Comparison of ENCODE assay signal across 20 mouse cellular contexts in the genomic region with DNA sequence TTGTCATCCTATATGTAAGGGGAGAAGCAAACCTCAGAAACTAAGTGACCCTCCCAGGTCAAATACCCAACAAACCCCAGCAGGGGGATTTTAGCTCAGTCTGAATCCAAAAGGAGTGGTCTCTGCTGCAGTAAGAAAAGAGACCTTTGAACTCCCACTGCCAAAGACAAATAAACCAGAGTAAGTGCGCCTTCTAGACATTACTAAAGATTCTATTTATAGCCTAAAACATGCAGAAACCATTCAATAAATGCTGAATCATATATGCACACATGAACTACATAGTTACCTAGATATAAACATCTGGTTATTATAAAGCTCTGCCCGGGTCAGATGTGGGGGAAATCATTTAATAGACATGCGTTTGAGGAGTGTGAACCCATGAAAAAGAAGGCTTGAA.
A peak's percentile ranks its signal among the peaks of the same experiment; 100 is the strongest.
DNase-seq lines count a peak whose midpoint lies in the region; ATAC-seq and TF ChIP-seq lines count a peak whose summit lies in the region.
"Had no signal": no experiment of that assay in that cellular context is flagged by ENCODE, and none has a peak within 500 bp of the region (broad histone marks: within the 10 kb centered on the region; RNA-seq: fewer than 3 reads in every experiment).

No protein-coding gene starts in this region.

- no peak overlapping the region for H3K4me2 ChIP-seq in heart, embryonic 11.5 days
- H3K4me2 ChIP-seq in heart, postnatal 0 days (ENCODE audit: low read depth, low read length): no peak overlapping the region
- H3K4me2 ChIP-seq in intestine, embryonic 15.5 days (replicated peaks): no peak overlapping the region
- H3K4me2 ChIP-seq in myocyte (ENCODE audit: low read depth): peak overlapping the region; percentile 20
- H3K4me2 ChIP-seq: embryonic facial prominence, embryonic 15.5 days; forebrain, embryonic 15.5 days; hindbrain, embryonic 15.5 days had no signal

- no peaks in the 10 kb centered on the region for H3K9me3 ChIP-seq in heart, embryonic 10.5 days
- H3K9me3 ChIP-seq in heart, embryonic 11.5 days (replicated peaks; ENCODE audit: control insufficient read depth, low read length): no peaks in the 10 kb centered on the region
- no peaks in the 10 kb centered on the region for H3K9me3 ChIP-seq in heart, postnatal 0 days (replicated peaks; ENCODE audit: control insufficient read depth, low read length)
- H3K9me3 ChIP-seq in intestine, embryonic 15.5 days: no peaks in the 10 kb centered on the region
- H3K9me3 ChIP-seq: embryonic facial prominence, embryonic 15.5 days; forebrain, embryonic 15.5 days; hindbrain, embryonic 15.5 days had no signal

- ATAC-seq in heart, embryonic 11.5 days (replicated peaks; ENCODE audit: insufficient number of reproducible peaks, low FRiP score, low TSS enrichment): no peak
- ATAC-seq in heart, postnatal 0 days (ENCODE audit: insufficient read depth, low read depth): no peak
- ATAC-seq in intestine, embryonic 15.5 days: peak; percentile 72; the same call in 1 of the 2 replicates
- ATAC-seq in activated CD4-positive, CD25-positive, alpha-beta regulatory T cell, adult 4 months: no peak
- ATAC-seq: forebrain, embryonic 15.5 days; Patski had no signal

- no peak overlapping the region for H3K4me3 ChIP-seq in heart, embryonic 10.5 days
- no peak overlapping the region for H3K4me3 ChIP-seq in heart, embryonic 11.5 days (ENCODE audit: low read depth, low read length)
- H3K4me3 ChIP-seq in heart, postnatal 0 days (ENCODE audit: low read depth, low read length): no peak overlapping the region
- H3K4me3 ChIP-seq in intestine, embryonic 15.5 days (replicated peaks): no peak overlapping the region
- H3K4me3 ChIP-seq in myocyte: no peak overlapping the region
- H3K4me3 ChIP-seq: embryonic facial prominence, embryonic 15.5 days; forebrain, embryonic 15.5 days; hindbrain, embryonic 15.5 days had no signal

- no peak for TF ChIP-seq CTCF in heart, postnatal 0 days (IDR thresholded peaks at IDR 0.05; ENCODE audit: low read depth)

- H3K4me1 ChIP-seq in heart, embryonic 10.5 days: peaks cover 60% of the 10 kb centered on the region
- H3K4me1 ChIP-seq in heart, embryonic 11.5 days (ENCODE audit: control insufficient read depth, insufficient read depth, low read length): peaks cover 46% of the 10 kb centered on the region
- H3K4me1 ChIP-seq in heart, postnatal 0 days (ENCODE audit: control insufficient read depth, insufficient read depth): peaks cover 79% of the 10 kb centered on the region
- peaks cover 9% of the 10 kb centered on the region; the same call in 1 of the 2 replicates for H3K4me1 ChIP-seq in intestine, embryonic 15.5 days (replicated peaks)

- no peak overlapping the region for H3K9ac ChIP-seq in heart, embryonic 11.5 days (ENCODE audit: low read depth, low read length)
- no peak overlapping the region for H3K9ac ChIP-seq in heart, postnatal 0 days (replicated peaks; ENCODE audit: low read depth, low read length)
- H3K9ac ChIP-seq in intestine, embryonic 15.5 days: no peak overlapping the region
- H3K9ac ChIP-seq: embryonic facial prominence, embryonic 15.5 days; forebrain, embryonic 15.5 days; hindbrain, embryonic 15.5 days had no signal

- no peaks in the 10 kb centered on the region for H3K36me3 ChIP-seq in heart, embryonic 10.5 days
- H3K36me3 ChIP-seq in heart, embryonic 11.5 days (ENCODE audit: control insufficient read depth, insufficient read depth, low read length): no peaks in the 10 kb centered on the region
- no peaks in the 10 kb centered on the region for H3K36me3 ChIP-seq in heart, postnatal 0 days (replicated peaks; ENCODE audit: control insufficient read depth, insufficient read depth, low read length)
- H3K36me3 ChIP-seq in intestine, embryonic 15.5 days: no peaks in the 10 kb centered on the region
- no peaks in the 10 kb centered on the region for H3K36me3 ChIP-seq in myocyte (ENCODE audit: control insufficient read depth, insufficient read depth)
- H3K36me3 ChIP-seq: embryonic facial prominence, embryonic 15.5 days; forebrain, embryonic 15.5 days; hindbrain, embryonic 15.5 days had no signal

- peaks cover 8% of the 10 kb centered on the region for H3K79me2 ChIP-seq in myocyte (ENCODE audit: control insufficient read depth, insufficient read depth)

- H3K27me3 ChIP-seq in heart, embryonic 10.5 days (ENCODE audit: insufficient read depth, poor library complexity, severe bottlenecking): no peaks in the 10 kb centered on the region
- H3K27me3 ChIP-seq in heart, embryonic 11.5 days (ENCODE audit: control insufficient read depth, insufficient read depth, low read length): no peaks in the 10 kb centered on the region
- H3K27me3 ChIP-seq in heart, postnatal 0 days (ENCODE audit: control insufficient read depth, insufficient read depth, low read length): no peaks in the 10 kb centered on the region
- H3K27me3 ChIP-seq in intestine, embryonic 15.5 days (replicated peaks): no peaks in the 10 kb centered on the region
- H3K27me3 ChIP-seq in myocyte (ENCODE audit: control insufficient read depth, insufficient read depth, insufficient read length): no peaks in the 10 kb centered on the region
- H3K27me3 ChIP-seq: CH12.LX; embryonic facial prominence, embryonic 15.5 days; forebrain, embryonic 15.5 days; hindbrain, embryonic 15.5 days; Patski had no signal

- peak overlapping the region; percentile 60; the same call in 1 of the 2 replicates for H3K27ac ChIP-seq in heart, embryonic 10.5 days
- no peak overlapping the region; the same call in 1 of the 2 replicates for H3K27ac ChIP-seq in heart, embryonic 11.5 days (ENCODE audit: low read depth, low read length)
- peak overlapping the region; percentile 52; the same call in 1 of the 2 replicates for H3K27ac ChIP-seq in heart, postnatal 0 days (ENCODE audit: low read depth)
- H3K27ac ChIP-seq in intestine, embryonic 15.5 days: no peak overlapping the region
- H3K27ac ChIP-seq: embryonic facial prominence, embryonic 15.5 days; forebrain, embryonic 15.5 days; hindbrain, embryonic 15.5 days had no signal

- 83% methylated on average over 3 of the region's 3 CpGs for WGBS in heart, embryonic 10.5 days
- WGBS in heart, embryonic 11.5 days (ENCODE audit: insufficient replicate concordance): 73% methylated on average over 3 of the region's 3 CpGs
- 64% methylated on average over 3 of the region's 3 CpGs for WGBS in heart, postnatal 0 days
- 45% methylated on average over 3 of the region's 3 CpGs for WGBS in intestine, embryonic 15.5 days

- TF ChIP-seq EP300 in heart, postnatal 0 days (IDR thresholded peaks at IDR 0.05; ENCODE audit: low read depth): no peak

- TF ChIP-seq POLR2A in myocyte (IDR thresholded peaks at IDR 0.05; ENCODE audit: insufficient read length, low read depth): no peak

- no peak overlapping the region for H3ac ChIP-seq in myocyte (ENCODE audit: control insufficient read depth, insufficient read length)

- DNase-seq in heart, embryonic 10.5 days (ENCODE audit: low spot score): no peak
- no peak for DNase-seq in heart, postnatal 0 days (ENCODE audit: low spot score)
- no peak for DNase-seq in heart, postnatal 4 days
- no peak for DNase-seq in right cerebral cortex, postnatal 25 days
- DNase-seq: adrenal gland, adult 2 months; adrenal gland, postnatal 36 days; cerebellum, adult 8-10 months; cerebellum, postnatal 14 days; embryo, embryonic 11 days; gastrocnemius, postnatal 10 days; kidney, adult 18-20 months had no signal

TF ChIP-seq in myocyte, 11 proteins besides CTCF, POLR2A, EP300 and RAD21:
- TF ChIP-seq REST (IDR thresholded peaks at IDR 0.05; ENCODE audit: insufficient read depth, insufficient read length) (no peak), MYOD1 (IDR thresholded peaks at IDR 0.05; ENCODE audit: control insufficient read depth in 1 of 3, insufficient read length in 2 of 3, low read depth in 2 of 3) (no peak), TCF3 (IDR thresholded peaks at IDR 0.05; ENCODE audit: insufficient read length, low read depth) (no peak), MAX (IDR thresholded peaks at IDR 0.05; ENCODE audit: low read depth) (no peak), CEBPB (IDR thresholded peaks at IDR 0.05; ENCODE audit: insufficient read depth, poor library complexity, severe bottlenecking) (no peak), E2F4 (IDR thresholded peaks at IDR 0.05; ENCODE audit: insufficient read depth) (no peak), MYOG (IDR thresholded peaks at IDR 0.05; ENCODE audit: control insufficient read depth in 1 of 3, insufficient read depth in 1 of 3, insufficient read length in 2 of 3, low read depth in 2 of 3) (no peak), SRF (IDR thresholded peaks at IDR 0.05; ENCODE audit: control insufficient read depth, insufficient read length, low read depth) (no peak)

Comparison
In these comparisons a context has a peak if more than half of its experiments do, and no peak if none do; other contexts are left out.
1. H3K27ac ChIP-seq: peak in heart, embryonic 10.5 days (single experiment) and heart, postnatal 0 days (single experiment); none in heart, embryonic 11.5 days (single experiment) and intestine, embryonic 15.5 days (single experiment).